Mouse (Mus musculus) liver, embryonic 15.5 days (tissue): ENCODE results near the gene Gm42878. TPM values are rescaled to one million over a fixed set of nuclear protein-coding genes. Genes with fewer than 3 reads are reported as not detected.
"Not testable (repeated sequence)": the region's sequence is repeated elsewhere in the genome, so short reads cannot be mapped to it uniquely, and the experiment has no call there.

Experiments
- ATAC-seq: fragments of 200-750 bp; cut with Nextera tagmentation; 2 replicates; pipeline ENCODE4 v1.8.0; 2017; ENCODE audit warnings: moderate number of reproducible peaks, mild to moderate bottlenecking, moderate library complexity; ENCODE audit not compliant: insufficient read depth
- H3K27ac ChIP-seq: fragments of 300-500 bp; sonication (generic); replicated peaks from 2 replicates; pipeline ENCODE4 v1.5.1; 2015; ENCODE audit warnings: mild to moderate bottlenecking, inconsistent platforms
- H3K27me3 ChIP-seq: fragments of 300-500 bp; sonication (generic); 2 replicates; pipeline ENCODE4 v1.6.1; 2015; ENCODE audit warnings: mild to moderate bottlenecking, inconsistent platforms
- H3K36me3 ChIP-seq: fragments of 300-500 bp; sonication (generic); replicated peaks from 2 replicates; pipeline ENCODE4 v1.6.1; 2015; ENCODE audit warnings: moderate library complexity, mild to moderate bottlenecking, inconsistent platforms
- H3K4me1 ChIP-seq: fragments of 300-500 bp; sonication (generic); replicated peaks from 2 replicates; pipeline ENCODE4 v1.6.1; 2015; ENCODE audit warnings: inconsistent platforms
- H3K4me2 ChIP-seq: fragments of 300-500 bp; sonication (generic); 2 replicates; pipeline ENCODE4 v1.6.1; 2015; ENCODE audit warnings: moderate library complexity, mild to moderate bottlenecking, inconsistent platforms
- H3K4me3 ChIP-seq: fragments of 300-500 bp; sonication (generic); replicated peaks from 2 replicates; pipeline ENCODE4 v1.5.1; 2015; ENCODE audit warnings: mild to moderate bottlenecking, inconsistent platforms
- H3K9ac ChIP-seq: fragments of 300-500 bp; sonication (generic); 2 replicates; pipeline ENCODE4 v1.6.1; 2015; ENCODE audit warnings: moderate library complexity, mild to moderate bottlenecking, inconsistent platforms
- H3K9me3 ChIP-seq: fragments of 300-500 bp; sonication (generic); replicated peaks from 2 replicates; pipeline ENCODE4 v1.6.1; 2016; ENCODE audit warnings: inconsistent platforms
- WGBS: fragments of 180-500 bp; shearing (Covaris S2); methylation state at CpG from one replicate; pipeline ENCODE4 v1.1.7; 2015; ENCODE audit warnings: mixed read lengths; ENCODE audit not compliant: insufficient replicate concordance; 5-methylcytosine and 5-hydroxymethylcytosine counted together
- polyA plus RNA-seq: library from polyadenylated mRNA; unstranded; fragments of >200 nt; fragmentation: Nextera tagmentation; extraction: Ambion mirVana; gene quantifications from 2 replicates; pipeline ENCODE4 v1.2.1, GENCODE M21; 2015

The Gm42878 gene
- polyA plus RNA-seq, 1 experiment from 2014 or later = not detected

GRCm38 (mm10) chr5:121526961-121527360 is 18.3 kb downstream of the Gm42878 start:
- Histone ChIP-seq H3K4me1 (no peaks in the 10 kb centered on the region), H3K4me2 (no peak overlapping the region), H3K9me3 (no peaks in the 10 kb centered on the region), H3K36me3 (peaks cover 86% of the 10 kb centered on the region), H3K27me3 (no peaks in the 10 kb centered on the region), H3K9ac (no peak overlapping the region), H3K27ac (no peak overlapping the region), H3K4me3 (no peak overlapping the region)
- ATAC-seq = no peak
- 80% methylated on average over 8 of the region's 8 CpGs for WGBS

GRCm38 (mm10) chr5:121526526-121526925 is 18.8 kb downstream of the Gm42878 start:
- no peak for ATAC-seq

GRCm38 (mm10) chr5:121525774-121526450 is 19.4 kb downstream of the Gm42878 start:
- H3K4me1 ChIP-seq = no peaks in the 10 kb centered on the region
- WGBS = 86% methylated on average over 14 of the region's 14 CpGs
- no peak overlapping the region for H3K4me3 ChIP-seq
- no peaks in the 10 kb centered on the region for H3K27me3 ChIP-seq
- H3K9ac ChIP-seq = no peak overlapping the region
- H3K9me3 ChIP-seq = no peaks in the 10 kb centered on the region
- ATAC-seq = no peak
- H3K4me2 ChIP-seq = no peak overlapping the region
- H3K36me3 ChIP-seq = peaks cover 86% of the 10 kb centered on the region
- no peak overlapping the region for H3K27ac ChIP-seq

More at GRCm38 (mm10) chr5:121526526-121526925, 18.8 kb downstream of the Gm42878 start:
- Histone ChIP-seq H3K4me1 (no peaks in the 10 kb centered on the region), H3K9me3 (no peaks in the 10 kb centered on the region), H3K4me2 (no peak overlapping the region), H3K36me3 (peaks cover 86% of the 10 kb centered on the region), H3K4me3 (no peak overlapping the region), H3K9ac (no peak overlapping the region), H3K27ac (no peak overlapping the region), H3K27me3 (no peaks in the 10 kb centered on the region)
- WGBS = 81% methylated on average over 7 of the region's 7 CpGs

GRCm38 (mm10) chr5:121519758-121520157 is 25.5 kb downstream of the Gm42878 start:
- not testable (repeated sequence) for H3K27me3 ChIP-seq, H3K4me1 ChIP-seq, H3K27ac ChIP-seq, H3K9me3 ChIP-seq, H3K4me2 ChIP-seq, ATAC-seq, H3K9ac ChIP-seq, H3K4me3 ChIP-seq
- 49% methylated on average over 11 of the region's 17 CpGs for WGBS
- peaks cover 35% of the 10 kb centered on the region for H3K36me3 ChIP-seq

- Histone ChIP-seq H3K27me3 (no peaks in the 10 kb centered on the region), H3K9me3 (no peaks in the 10 kb centered on the region), H3K9ac (no peak overlapping the region), H3K4me1 (no peaks in the 10 kb centered on the region), H3K27ac (no peak overlapping the region), H3K4me2 (no peak overlapping the region), H3K4me3 (no peak overlapping the region), H3K36me3 (peaks cover 27% of the 10 kb centered on the region)
- WGBS = 72% methylated on average over 9 of the region's 9 CpGs
- no peak for ATAC-seq
Observed at GRCm38 (mm10) chr5:121518983-121519382, 26.3 kb downstream of the Gm42878 start.

- WGBS = 62% methylated on average over 7 of the region's 7 CpGs
- H3K9me3 ChIP-seq = no peaks in the 10 kb centered on the region
- ATAC-seq = no peak
- H3K9ac ChIP-seq = no peak overlapping the region
- H3K4me2 ChIP-seq = no peak overlapping the region
- H3K4me1 ChIP-seq = no peaks in the 10 kb centered on the region
- no peaks in the 10 kb centered on the region for H3K27me3 ChIP-seq
- no peak overlapping the region for H3K27ac ChIP-seq
- H3K4me3 ChIP-seq = no peak overlapping the region
- H3K36me3 ChIP-seq = no peaks in the 10 kb centered on the region
Observed at GRCm38 (mm10) chr5:121510009-121510408, 35.3 kb downstream of the Gm42878 start.

- no peak for ATAC-seq
- Histone ChIP-seq H3K9ac (no peak overlapping the region), H3K27ac (no peak overlapping the region), H3K27me3 (0 out of 2 replicates have a peak, but pooled peaks cover 3% of the 10 kb centered on the region), H3K9me3 (no peaks in the 10 kb centered on the region), H3K4me1 (no peaks in the 10 kb centered on the region), H3K36me3 (no peaks in the 10 kb centered on the region), H3K4me2 (no peak overlapping the region), H3K4me3 (no peak overlapping the region)
- 45% methylated on average over 1 of the region's 1 CpGs for WGBS
Observed at GRCm38 (mm10) chr5:121506846-121507245, 38.4 kb downstream of the Gm42878 start.

- 55% methylated on average over 3 of the region's 3 CpGs for WGBS
- H3K4me2 ChIP-seq = no peak within 1 kb of the TSS
- no peak within 1 kb of the TSS for H3K27ac ChIP-seq
- H3K4me1 ChIP-seq = peaks cover 9% of the 10 kb centered on the region
- H3K36me3 ChIP-seq = no peaks in the 10 kb centered on the region
- no peaks in the 10 kb centered on the region for H3K9me3 ChIP-seq
- no peak within 1 kb of the TSS for H3K9ac ChIP-seq
- 0 out of 2 replicates have a peak, but pooled peaks cover 3% of the 10 kb centered on the region for H3K27me3 ChIP-seq
- ATAC-seq = no peak
- H3K4me3 ChIP-seq = no peak within 1 kb of the TSS
Observed at GRCm38 (mm10) chr5:121503231-121503630, 42.1 kb downstream of the Gm42878 start, which contains the start of gene Adam1b. Gene Adam1b (minus strand): TSS chr5:121503435.

GRCm38 (mm10) chr5:121501424-121501996 is 43.8 kb downstream of the Gm42878 start:
- H3K9me3 ChIP-seq, H3K36me3 ChIP-seq, H3K4me1 ChIP-seq, H3K27ac ChIP-seq, H3K27me3 ChIP-seq, H3K9ac ChIP-seq: not testable (repeated sequence)
- WGBS = 16% methylated on average over 10 of the region's 17 CpGs
- 0 out of 2 replicates have a peak, but pooled peaks have one; percentile 31 for ATAC-seq
- peak overlapping the region; percentile 50 for H3K4me2 ChIP-seq
- H3K4me3 ChIP-seq = peak overlapping the region; percentile 22; the same call in 1 of the 2 replicates

GRCm38 (mm10) chr5:121500719-121501118 is 44.6 kb downstream of the Gm42878 start:
- H3K4me2 ChIP-seq = peak overlapping the region; percentile 50
- H3K4me3 ChIP-seq = no peak overlapping the region
- 0 out of 2 replicates have a peak, but pooled peaks cover 3% of the 10 kb centered on the region for H3K27me3 ChIP-seq
- no peaks in the 10 kb centered on the region for H3K9me3 ChIP-seq
- H3K36me3 ChIP-seq = no peaks in the 10 kb centered on the region
- no peak overlapping the region for H3K9ac ChIP-seq
- peak; percentile 34; the same call in 1 of the 2 replicates for ATAC-seq
- WGBS = 19% methylated on average over 7 of the region's 7 CpGs
- peaks cover 9% of the 10 kb centered on the region for H3K4me1 ChIP-seq
- H3K27ac ChIP-seq = no peak overlapping the region

- Histone ChIP-seq H3K4me1 (no peaks in the 10 kb centered on the region), H3K27me3 (no peaks in the 10 kb centered on the region), H3K27ac (no peak overlapping the region), H3K9ac (no peak overlapping the region), H3K9me3 (no peaks in the 10 kb centered on the region), H3K4me2 (no peak overlapping the region), H3K36me3 (no peaks in the 10 kb centered on the region), H3K4me3 (no peak overlapping the region)
- no peak for ATAC-seq
- WGBS = 50% methylated on average over 8 of the region's 8 CpGs
Observed at GRCm38 (mm10) chr5:121493305-121493704, 52.0 kb downstream of the Gm42878 start.
